Mouse (Mus musculus) cerebellum, adult 2 months (tissue): Measurements from ENCODE around the gene Lrrc61. TPM values are rescaled to one million over a fixed set of nuclear protein-coding genes. Genes with fewer than 3 reads are reported as not detected.

ENCODE experiments used
- DNase-seq, 2 experiments: peaks; one replicate each; pipeline ENCODE4 v3.0.0; 2021
- H3K27ac ChIP-seq: fragments of 200-500 bp; 2 replicates; pipeline ENCODE4 v1.5.1; 2012; ENCODE audit warnings: low read length, control low read depth, inconsistent platforms; ENCODE audit not compliant: insufficient read depth
- H3K27me3 ChIP-seq: fragments of 200-500 bp; 2 replicates; pipeline ENCODE4 v1.6.1; 2012; ENCODE audit warnings: inconsistent platforms, mild to moderate bottlenecking, low read length, moderate library complexity; ENCODE audit not compliant: control insufficient read depth, insufficient read depth
- H3K4me1 ChIP-seq: fragments of 200-500 bp; 2 replicates; pipeline ENCODE4 v1.6.1; 2011; ENCODE audit warnings: low read length; ENCODE audit not compliant: control insufficient read depth, insufficient read depth
- H3K4me3 ChIP-seq: fragments of 200-500 bp; replicated peaks from 2 replicates; pipeline ENCODE3; 2011; ENCODE audit warnings: mild to moderate bottlenecking, low read depth, low read length, control low read depth; ENCODE audit not compliant: insufficient read depth
- CTCF ChIP-seq: fragments of 200-500 bp; IDR thresholded peaks from 2 replicates; pipeline ENCODE4 v1.5.1; 2011; ENCODE audit warnings: low read depth, mild to moderate bottlenecking, control low read depth, low read length, moderate library complexity, borderline replicate concordance; ENCODE audit not compliant: insufficient read depth
- POLR2A ChIP-seq: fragments of 200-500 bp; IDR thresholded peaks from 2 replicates; pipeline ENCODE4 v1.6.1; 2011; ENCODE audit warnings: low read length, control low read depth, borderline replicate concordance; ENCODE audit not compliant: insufficient read depth
- WGBS: fragments of 180-500 bp; shearing (Covaris S2); methylation state at CpG from one replicate; pipeline ENCODE4 v1.1.7; 2018; 5-methylcytosine and 5-hydroxymethylcytosine counted together
- polyA plus RNA-seq: library from polyadenylated mRNA; depleted of rRNA; stranded (reverse); fragments of >200 nt; gene quantifications from 2 replicates; pipeline ENCODE4 v1.2.3, GENCODE M21; 2012

Gene Lrrc61
- polyA plus RNA-seq, 1 experiment: 30.0 TPM

DNA sequence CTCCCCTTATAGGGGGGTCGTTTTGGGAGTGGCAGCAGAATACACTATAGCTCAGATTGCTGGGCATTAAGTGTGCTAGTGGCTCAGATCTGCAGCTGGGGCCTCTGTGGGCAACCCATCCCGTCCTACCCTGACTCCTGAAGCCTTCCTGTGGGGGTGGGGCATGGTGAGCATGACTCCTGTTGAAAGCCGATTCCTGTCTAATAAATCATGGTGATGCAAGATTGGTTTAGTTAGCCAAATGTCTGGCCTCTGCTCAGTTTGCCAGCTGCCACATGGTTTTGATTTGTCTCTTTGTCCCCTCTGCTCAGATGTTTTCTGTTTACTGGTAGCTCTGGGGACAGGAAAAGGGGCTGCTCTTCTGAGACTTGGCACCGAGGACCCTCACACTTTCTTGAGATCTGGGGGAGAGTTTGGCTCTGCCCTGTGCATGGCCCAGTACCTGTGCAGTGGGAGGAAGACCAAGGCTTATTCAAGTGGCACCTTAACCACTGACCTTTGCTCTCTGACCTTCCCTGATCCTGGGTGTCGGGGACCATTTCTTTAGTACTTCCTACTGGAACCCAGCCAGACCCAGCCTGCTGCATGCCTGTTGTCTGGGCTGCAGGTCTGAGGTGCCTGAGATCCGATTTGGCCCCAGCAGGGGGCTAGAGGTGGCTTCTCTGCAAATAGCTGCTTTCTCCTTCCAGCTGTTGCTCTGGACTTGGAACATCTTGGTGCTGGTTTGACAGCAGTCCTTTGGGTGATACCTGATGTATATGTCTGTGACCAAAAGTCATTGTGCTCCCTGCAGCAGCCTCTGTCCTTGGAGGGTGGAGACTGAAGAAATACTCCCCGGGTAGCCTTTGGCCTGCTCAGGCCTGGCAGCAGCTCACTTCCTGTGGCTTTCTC is 12.8 kb upstream of the Lrrc61 start:
- no peak overlapping the region for H3K4me3 ChIP-seq
- H3K4me1 ChIP-seq: peaks cover 12% of the 10 kb centered on the region
- no peak for TF ChIP-seq POLR2A
- no peak for TF ChIP-seq CTCF
- no peak for DNase-seq
- H3K27me3 ChIP-seq: no peaks in the 10 kb centered on the region
- 39% methylated on average over 7 of the region's 7 CpGs for WGBS
- no peak overlapping the region for H3K27ac ChIP-seq

GRCm38 (mm10) chr6:48542631-48543030 is 12.0 kb upstream of the Lrrc61 start:
- 88% methylated on average over 3 of the region's 3 CpGs for WGBS
- peaks cover 10% of the 10 kb centered on the region for H3K4me1 ChIP-seq
- no peaks in the 10 kb centered on the region for H3K27me3 ChIP-seq
- no peak overlapping the region for H3K27ac ChIP-seq
- no peak for DNase-seq
- no peak for TF ChIP-seq POLR2A
- no peak for TF ChIP-seq CTCF
- H3K4me3 ChIP-seq: no peak overlapping the region

DNA sequence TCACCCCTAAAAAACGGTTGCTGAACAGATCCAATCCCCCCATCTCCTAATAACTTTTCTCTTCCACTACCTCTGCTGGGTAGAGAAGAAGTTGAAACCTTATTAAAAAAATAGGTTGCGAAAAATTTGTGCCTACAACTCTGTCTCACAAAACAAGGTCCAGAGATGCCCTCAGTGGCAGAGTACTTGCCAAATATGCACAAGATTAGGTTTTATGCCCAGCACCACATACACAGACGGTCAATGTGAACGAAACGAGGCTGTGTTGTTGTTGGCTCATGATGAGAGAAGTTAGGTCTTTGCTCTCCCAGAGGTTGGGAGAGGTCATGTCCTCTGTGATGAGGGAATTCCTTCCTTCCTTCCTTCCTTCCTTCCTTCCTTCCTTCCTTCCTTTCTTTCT is 9.3 kb upstream of the Lrrc61 start:
- TF ChIP-seq CTCF: no peak
- no peak for TF ChIP-seq POLR2A
- no peak for DNase-seq
- WGBS: 67% methylated on average over 5 of the region's 5 CpGs
- Histone ChIP-seq H3K27me3 (no peaks in the 10 kb centered on the region), H3K4me3 (no peak overlapping the region), H3K27ac (no peak overlapping the region), H3K4me1 (peaks cover 3% of the 10 kb centered on the region; the same call in 1 of the 2 replicates)

GRCm38 (mm10) chr6:48546271-48546670 is 8.3 kb upstream of the Lrrc61 start:
- Histone ChIP-seq H3K27me3 (no peaks in the 10 kb centered on the region), H3K4me1 (no peaks in the 10 kb centered on the region), H3K4me3 (no peak overlapping the region), H3K27ac (no peak overlapping the region)
- 57% methylated on average over 1 of the region's 1 CpGs for WGBS
- DNase-seq: no peak
- TF ChIP-seq CTCF (peak; percentile 49; the same call in 1 of the 2 replicates), POLR2A (no peak)

DNA sequence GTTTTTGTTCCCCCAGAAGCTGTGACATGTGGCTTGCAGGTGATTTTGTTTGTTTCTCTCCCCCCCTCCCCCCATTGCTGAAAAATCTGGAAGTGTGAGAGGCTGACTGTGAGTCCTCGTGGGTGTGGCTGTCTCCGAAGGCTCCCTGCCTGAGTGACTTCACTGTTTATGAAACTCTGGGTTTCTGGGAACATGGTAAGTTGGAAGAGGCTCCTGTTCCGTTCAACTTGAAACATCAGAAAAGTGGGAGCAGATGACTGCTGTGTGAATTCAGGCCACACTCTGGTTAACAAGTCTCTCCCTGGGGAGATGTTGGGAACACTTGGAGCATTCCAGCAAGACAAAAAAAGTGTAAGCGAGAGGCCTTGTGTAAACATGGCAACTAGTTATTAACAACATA is 7.7 kb upstream of the Lrrc61 start:
- no peak overlapping the region for H3K4me3 ChIP-seq
- TF ChIP-seq CTCF (no peak), POLR2A (no peak)
- no peaks in the 10 kb centered on the region for H3K27me3 ChIP-seq
- DNase-seq: no peak
- H3K4me1 ChIP-seq: no peaks in the 10 kb centered on the region
- no peak overlapping the region for H3K27ac ChIP-seq
- WGBS: 61% methylated on average over 4 of the region's 4 CpGs

DNA sequence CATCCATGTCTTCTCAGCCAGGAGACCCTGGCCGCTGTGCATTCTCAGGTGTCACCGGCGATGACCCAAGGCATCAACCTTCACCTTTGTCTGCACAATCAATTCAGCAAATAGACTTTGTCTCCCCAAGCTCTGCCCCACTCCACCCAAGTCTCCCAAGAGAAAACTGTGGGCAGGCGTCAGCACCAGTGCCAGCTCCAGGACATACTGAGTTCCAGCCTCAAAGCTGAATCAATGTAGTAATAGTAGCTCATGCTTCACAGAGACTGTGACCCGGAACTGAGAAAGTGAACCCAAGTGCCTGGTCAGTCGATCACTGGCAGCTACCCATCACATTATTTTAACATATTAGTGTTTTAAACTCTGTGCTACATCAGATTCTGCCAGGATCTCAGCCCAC is 6.3 kb upstream of the Lrrc61 start:
- DNase-seq: no peak
- H3K4me3 ChIP-seq: no peak overlapping the region
- H3K27ac ChIP-seq: no peak overlapping the region
- no peaks in the 10 kb centered on the region for H3K27me3 ChIP-seq
- WGBS: 84% methylated on average over 6 of the region's 6 CpGs
- no peak for TF ChIP-seq POLR2A
- TF ChIP-seq CTCF: no peak
- H3K4me1 ChIP-seq: no peaks in the 10 kb centered on the region

- no peak for TF ChIP-seq CTCF
- no peak for TF ChIP-seq POLR2A
- 73% methylated on average over 4 of the region's 4 CpGs for whole genome bisulfite sequencing
- H3K4me3 ChIP-seq: no peak overlapping the region
- no peak overlapping the region for H3K27ac ChIP-seq
- H3K27me3 ChIP-seq: no peaks in the 10 kb centered on the region
- no peak for DNase-seq
- peaks cover 8% of the 10 kb centered on the region; the same call in 1 of the 2 replicates for H3K4me1 ChIP-seq
Measured at GRCm38 (mm10) chr6:48552918-48553317, 1.7 kb upstream of the Lrrc61 start.

GRCm38 (mm10) chr6:48553819-48554218 is 777 bp upstream of the Lrrc61 start:
- peaks cover 8% of the 10 kb centered on the region; the same call in 1 of the 2 replicates for H3K4me1 ChIP-seq
- TF ChIP-seq POLR2A: no peak
- no peak for TF ChIP-seq CTCF
- DNase-seq: peak in 1 of 2 experiments; percentile 45
- 43% methylated on average over 4 of the region's 4 CpGs for WGBS
- no peaks in the 10 kb centered on the region for H3K27me3 ChIP-seq
- peak overlapping the region; percentile 87 for H3K4me3 ChIP-seq
- peak overlapping the region; percentile 99 for H3K27ac ChIP-seq
